Mouse (Mus musculus) gastrocnemius, adult 2 months (tissue): ENCODE results near the gene Clca1. TPM values are rescaled to one million over a fixed set of nuclear protein-coding genes. Genes with fewer than 3 reads are reported as not detected.

Source experiments
- DNase-seq: peaks from one replicate; pipeline ENCODE4 v3.0.0; 2022
- H3K27ac ChIP-seq: fragments of 200-600 bp; 2 replicates; pipeline ENCODE4 v1.8.1; 2022; ENCODE audit warnings: mild to moderate bottlenecking
- H3K4me3 ChIP-seq: fragments of 200-600 bp; 2 replicates; pipeline ENCODE4 v1.8.1; 2022; ENCODE audit warnings: mild to moderate bottlenecking, moderate library complexity
- CTCF ChIP-seq: fragments of 200-600 bp; IDR thresholded peaks from 2 replicates; pipeline ENCODE4 v1.8.1; 2022; ENCODE audit warnings: antibody characterized with exemption, mild to moderate bottlenecking, moderate library complexity
- intact Hi-C: fragments of 180-260 bp; cut with DNase I; formaldehyde crosslinking; loops from one replicate; pipeline ENCODE4 v1.15.1; 2025
- total RNA-seq, 2 experiments: library from RNA; stranded (reverse); gene quantifications; 2 replicates each; pipeline ENCODE4 v1.2.3; 2021

Gene Clca1
- total RNA-seq, 2 experiments from 2014 or later: not detected

DNA sequence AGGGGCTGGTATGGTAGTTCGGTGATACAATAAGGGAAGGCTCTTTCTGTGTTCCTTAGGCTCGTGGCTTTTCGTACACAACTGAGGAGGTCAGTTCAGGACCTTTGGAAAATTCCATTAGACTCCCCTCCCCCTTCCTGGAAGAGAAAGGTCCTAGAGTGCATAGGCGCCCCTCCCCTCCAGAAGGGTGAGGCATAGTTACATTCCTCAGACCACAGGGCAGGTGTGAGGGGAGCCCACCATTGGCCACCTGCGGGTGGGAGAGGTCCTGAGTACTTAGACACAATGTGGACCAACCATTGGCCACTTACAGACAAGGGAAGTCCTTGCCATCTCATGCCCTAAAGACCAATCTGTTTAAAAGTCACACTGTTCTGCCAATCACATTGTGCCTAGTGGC, 46.7 kb downstream of the Clca1 start:
- intact Hi-C loops: no loop called here
- DNase-seq: no peak
- TF ChIP-seq CTCF: no peak
- H3K27ac ChIP-seq: no peak overlapping the region
- H3K4me3 ChIP-seq: no peak overlapping the region

DNA sequence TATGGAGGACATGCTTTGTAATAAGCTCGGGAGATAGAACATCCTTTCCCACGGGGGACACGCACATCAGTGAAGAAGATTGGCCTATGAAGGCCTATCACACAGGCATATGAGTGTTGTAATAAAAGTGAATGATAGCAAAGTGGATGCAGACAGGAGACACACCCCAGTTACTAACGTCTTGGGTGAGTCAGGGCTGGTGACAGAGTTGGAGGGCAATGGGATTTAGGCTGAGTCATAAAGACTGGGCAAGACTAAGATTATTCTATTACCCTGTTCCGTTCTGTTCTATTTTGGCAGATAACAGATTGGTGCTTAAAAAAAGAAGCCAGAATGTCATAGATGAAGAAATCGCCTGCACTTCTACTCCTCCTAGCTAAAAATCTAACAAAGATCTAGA, 52.0 kb downstream of the Clca1 start:
- no peak for TF ChIP-seq CTCF
- Histone ChIP-seq H3K27ac (no peak overlapping the region), H3K4me3 (no peak overlapping the region)
- intact Hi-C loops: no loop called here
- DNase-seq: no peak

DNA sequence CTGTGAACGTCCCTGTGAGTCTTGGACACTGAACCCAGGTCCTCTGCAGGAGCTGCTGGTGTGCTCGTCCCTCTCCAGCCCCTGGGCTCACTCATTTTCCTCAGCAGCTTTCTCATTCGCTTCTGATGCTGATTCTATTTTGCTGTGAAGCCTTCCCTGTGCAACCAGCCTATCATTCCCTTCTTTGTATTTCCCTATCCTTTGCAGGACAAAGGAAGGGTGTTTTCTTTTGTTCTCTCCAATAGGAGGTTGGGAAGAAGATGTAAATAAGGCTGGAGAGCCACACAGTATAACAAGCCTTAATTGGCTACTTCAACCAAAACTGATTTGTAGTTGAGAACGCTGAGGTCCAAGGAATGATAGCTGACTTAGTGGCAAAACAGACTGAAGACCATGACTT, 54.9 kb downstream of the Clca1 start:
- intact Hi-C loops: no loop called here
- TF ChIP-seq CTCF: no peak
- Histone ChIP-seq H3K27ac (no peak overlapping the region), H3K4me3 (no peak overlapping the region)
- no peak for DNase-seq

DNA sequence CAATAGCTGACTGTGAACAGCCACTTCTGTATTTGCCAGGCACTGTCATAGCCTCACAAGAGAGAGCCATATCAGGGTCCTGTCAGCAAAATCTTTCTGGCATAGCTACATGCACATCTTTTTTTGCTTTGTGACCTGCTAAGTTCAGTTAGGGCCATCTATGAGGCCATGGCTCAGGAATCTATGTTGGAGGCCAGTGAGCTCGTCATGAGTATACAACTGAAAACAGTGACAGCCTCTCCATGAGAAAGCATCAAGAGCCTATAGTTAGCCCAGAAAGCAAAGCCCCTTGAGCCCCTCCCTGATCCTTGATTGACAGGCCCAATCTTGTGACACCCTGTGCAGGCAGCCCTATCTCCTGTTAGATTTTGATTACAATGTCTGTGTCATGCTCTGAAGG, 56.5 kb downstream of the Clca1 start:
- DNase-seq: no peak
- TF ChIP-seq CTCF: no peak
- Histone ChIP-seq H3K4me3 (no peak overlapping the region), H3K27ac (no peak overlapping the region)
- intact Hi-C loops: no loop called here

DNA sequence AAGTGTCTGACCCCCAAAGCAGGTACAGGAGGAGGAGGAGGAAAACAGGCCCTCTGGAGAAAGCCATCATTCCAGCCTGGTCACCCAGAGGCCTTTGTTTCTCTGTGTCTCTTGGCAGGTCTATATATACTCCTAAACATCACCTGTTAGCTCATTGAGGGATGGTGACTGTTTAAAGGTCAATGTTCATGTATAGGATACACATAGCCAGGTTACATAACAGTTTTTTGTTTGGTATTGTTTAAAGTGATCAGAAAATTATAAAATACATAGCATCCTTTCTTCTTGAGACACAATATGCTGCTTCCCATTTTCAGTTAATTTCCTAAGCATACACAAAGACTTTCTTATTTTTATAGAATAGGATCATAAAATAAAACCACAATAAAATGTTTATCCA, 57.6 kb downstream of the Clca1 start, which contains the start of gene Clca4a:
Gene Clca4a (minus strand): TSS at position 101 of the 400 bp plus-strand sequence.
- intact Hi-C loops: no loop called here
- no peak for DNase-seq
- no peak within 1 kb of the TSS for H3K4me3 ChIP-seq
- no peak for TF ChIP-seq CTCF
- H3K27ac ChIP-seq: no peak within 1 kb of the TSS

- H3K27ac ChIP-seq: no peak overlapping the region
Observed at GRCm38 (mm10) chr3:144971553-144972270, 60.9 kb downstream of the Clca1 start.

DNA sequence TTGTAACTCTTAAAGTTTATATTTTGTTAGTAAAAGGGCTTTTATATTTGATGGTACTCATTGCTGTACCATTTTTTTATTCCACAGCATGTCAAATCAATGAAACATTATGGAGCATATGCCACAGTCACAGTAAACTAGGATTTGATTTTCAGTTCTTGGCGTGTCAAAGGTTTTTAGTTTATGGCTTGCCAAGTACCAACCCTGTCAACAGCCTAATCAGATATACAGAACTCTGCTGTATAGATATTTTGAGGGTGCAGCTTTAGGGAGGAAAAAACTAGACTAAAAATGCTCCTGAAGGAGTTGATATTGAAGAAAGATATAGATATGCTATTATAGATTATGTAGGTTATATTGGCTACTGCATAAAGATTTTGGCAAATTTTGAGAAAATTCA, 62.8 kb downstream of the Clca1 start:
- intact Hi-C loops: no loop called here
- DNase-seq: no peak
- no peak for TF ChIP-seq CTCF
- H3K27ac ChIP-seq: no peak overlapping the region
- no peak overlapping the region for H3K4me3 ChIP-seq

More at GRCm38 (mm10) chr3:144971553-144972270, 60.9 kb downstream of the Clca1 start:
- no peak for DNase-seq
- no peak for TF ChIP-seq CTCF
- intact Hi-C loops: no loop called here
- H3K4me3 ChIP-seq: no peak overlapping the region

GRCm38 (mm10) chr3:144966074-144966473, 66.5 kb downstream of the Clca1 start:
- intact Hi-C loops: no loop called here
- no peak for DNase-seq
- H3K27ac ChIP-seq: no peak overlapping the region
- TF ChIP-seq CTCF: no peak
- no peak overlapping the region for H3K4me3 ChIP-seq

Other genes with a start within 250 kb of the Clca1 start
- not detected for gene Clca3a2, start 213.3 kb downstream of the Clca1 start, total RNA-seq
- not detected for gene Clca3b, start 183.4 kb downstream of the Clca1 start, total RNA-seq
- gene Clca4b, start 100.2 kb downstream of the Clca1 start, total RNA-seq: not detected
- not detected for gene Clca4a, start 57.7 kb downstream of the Clca1 start, total RNA-seq
- gene Clca2, start 66.7 kb upstream of the Clca1 start, total RNA-seq: under 1 TPM in 1 of 2 experiments, not detected in 1; 0.10 TPM
- 1 to 10 TPM; 7.1 to 9.9 TPM for gene Odf2l, start 85.8 kb upstream of the Clca1 start, total RNA-seq